Mouse (Mus musculus) frontal cortex, postnatal 25 days (tissue): ENCODE results near the gene Med10.
A peak's percentile ranks its signal among the peaks of the same experiment; 100 is the strongest.

Source experiments
- DNase-seq, 2 experiments: peaks; one replicate each; pipeline ENCODE4 v3.0.0; 2022; ENCODE audit warnings: low spot score in 2 of 2

The Med10 gene

GRCm38 (mm10) chr13:69802095-69802494 is at the start of gene Med10:
Med10 (plus strand) TSS chr13:69802395.
- no peak for DNase-seq

GRCm38 (mm10) chr13:69752875-69753274 is 49.3 kb upstream of the Med10 start:
- DNase-seq: no peak

- no peak for DNase-seq
Observed at GRCm38 (mm10) chr13:69758979-69759378, 43.2 kb upstream of the Med10 start.

GRCm38 (mm10) chr13:69761393-69761792 is 40.8 kb upstream of the Med10 start:
- DNase-seq: peak; percentile 35 to 61

- no peak for DNase-seq
Observed at GRCm38 (mm10) chr13:69764646-69765045, 37.5 kb upstream of the Med10 start.

- no peak for DNase-seq
Observed at GRCm38 (mm10) chr13:69768152-69768551, 34.0 kb upstream of the Med10 start.

- no peak for DNase-seq
Observed at GRCm38 (mm10) chr13:69770538-69771456, 31.4 kb upstream of the Med10 start.

- DNase-seq: no peak
Observed at GRCm38 (mm10) chr13:69772358-69772757, 29.8 kb upstream of the Med10 start.

- peak; percentile 40 to 64 for DNase-seq
Observed at GRCm38 (mm10) chr13:69778221-69778620, 24.0 kb upstream of the Med10 start.

GRCm38 (mm10) chr13:69788704-69789103 is 13.5 kb upstream of the Med10 start:
- DNase-seq: no peak

- no peak for DNase-seq
Observed at GRCm38 (mm10) chr13:69791814-69792213, 10.4 kb upstream of the Med10 start.

GRCm38 (mm10) chr13:69792541-69793009 is 9.6 kb upstream of the Med10 start:
- peak in 1 of 2 experiments; percentile 15 for DNase-seq

GRCm38 (mm10) chr13:69794808-69795207 is 7.4 kb upstream of the Med10 start:
- no peak for DNase-seq

- peak; percentile 46 to 71 for DNase-seq
Observed at GRCm38 (mm10) chr13:69809681-69810611, 7.8 kb downstream of the Med10 start.

GRCm38 (mm10) chr13:69810936-69811680 is 8.9 kb downstream of the Med10 start:
- DNase-seq: no peak

GRCm38 (mm10) chr13:69813870-69814269 is 11.7 kb downstream of the Med10 start:
- no peak for DNase-seq

- DNase-seq: no peak
Observed at GRCm38 (mm10) chr13:69818306-69818705, 16.1 kb downstream of the Med10 start.

GRCm38 (mm10) chr13:69821169-69821822 is 19.1 kb downstream of the Med10 start:
- no peak for DNase-seq

- no peak for DNase-seq
Observed at GRCm38 (mm10) chr13:69823920-69824637, 21.9 kb downstream of the Med10 start.

GRCm38 (mm10) chr13:69825396-69826095 is 23.4 kb downstream of the Med10 start:
- no peak for DNase-seq
